Mouse (Mus musculus) heart, embryonic 11.5 days (tissue): ENCODE measurements around the gene Trim29. TPM values are rescaled to one million over a fixed set of nuclear protein-coding genes. Genes with fewer than 3 reads are reported as not detected.

Experiments used
- ATAC-seq: fragments of 200-750 bp; cut with Nextera tagmentation; replicated peaks from 2 replicates; pipeline ENCODE4 v1.8.0; 2017; ENCODE audit warnings: moderate library complexity; ENCODE audit not compliant: insufficient number of reproducible peaks, low FRiP score, low TSS enrichment
- H3K27ac ChIP-seq: fragments of 300-500 bp; sonication (generic); 2 replicates; pipeline ENCODE4 v1.5.1; 2014; ENCODE audit warnings: mild to moderate bottlenecking, low read depth, low read length
- H3K27me3 ChIP-seq: fragments of 300-500 bp; sonication (generic); 2 replicates; pipeline ENCODE4 v1.6.1; 2014; ENCODE audit warnings: mild to moderate bottlenecking, low read length, mixed read lengths; ENCODE audit not compliant: control insufficient read depth, insufficient read depth
- H3K36me3 ChIP-seq: fragments of 300-500 bp; sonication (generic); 2 replicates; pipeline ENCODE4 v1.6.1; 2014; ENCODE audit warnings: mild to moderate bottlenecking, low read length, moderate library complexity, mixed read lengths; ENCODE audit not compliant: control insufficient read depth, insufficient read depth
- H3K4me1 ChIP-seq: fragments of 300-500 bp; sonication (generic); 2 replicates; pipeline ENCODE4 v1.6.1; 2014; ENCODE audit warnings: low read length; ENCODE audit not compliant: control insufficient read depth, insufficient read depth
- H3K4me2 ChIP-seq: fragments of 300-500 bp; sonication (generic); 2 replicates; pipeline ENCODE4 v1.6.1; 2014; ENCODE audit warnings: mild to moderate bottlenecking, moderate library complexity
- H3K4me3 ChIP-seq: fragments of 300-500 bp; sonication (generic); 2 replicates; pipeline ENCODE4 v1.5.1; 2014; ENCODE audit warnings: low read depth, low read length
- H3K9ac ChIP-seq: fragments of 300-500 bp; sonication (generic); 2 replicates; pipeline ENCODE4 v1.6.1; 2014; ENCODE audit warnings: mild to moderate bottlenecking, low read depth, low read length, moderate library complexity
- H3K9me3 ChIP-seq: fragments of 300-500 bp; sonication (generic); replicated peaks from 2 replicates; pipeline ENCODE4 v1.6.1; 2016; ENCODE audit warnings: low read length; ENCODE audit not compliant: control insufficient read depth
- WGBS: fragments of 180-500 bp; shearing (Covaris S2); extraction: QIAGEN DNeasy Blood & Tissue Kit; methylation state at CpG from one replicate; pipeline ENCODE4 v1.1.7; 2014; ENCODE audit not compliant: insufficient replicate concordance; 5-methylcytosine and 5-hydroxymethylcytosine counted together
- polyA plus RNA-seq: library from polyadenylated mRNA; unstranded; fragments of >200 nt; fragmentation: Nextera tagmentation; extraction: Ambion mirVana; gene quantifications from 2 replicates; pipeline ENCODE4 v1.2.1, GENCODE M21; 2014

Trim29 gene
- polyA plus RNA-seq, 1 experiment from 2014 or later = 0.13 TPM

GRCm38 (mm10) chr9:43269166-43269565 is 41.5 kb upstream of the Trim29 start:
- Histone ChIP-seq H3K27ac (no peak overlapping the region), H3K4me1 (peaks cover under 1% of the 10 kb centered on the region; the same call in 1 of the 2 replicates), H3K4me2 (no peak overlapping the region), H3K9ac (no peak overlapping the region), H3K27me3 (peaks cover 27% of the 10 kb centered on the region), H3K36me3 (no peaks in the 10 kb centered on the region), H3K9me3 (no peaks in the 10 kb centered on the region), H3K4me3 (no peak overlapping the region)
- 18% methylated on average over 8 of the region's 8 CpGs for WGBS
- ATAC-seq = no peak

- Histone ChIP-seq H3K4me3 (peak overlapping the region; percentile 31), H3K9ac (peak overlapping the region; percentile 22; the same call in 1 of the 2 replicates), H3K9me3 (no peaks in the 10 kb centered on the region), H3K27ac (no peak overlapping the region), H3K4me2 (peak overlapping the region; percentile 58), H3K36me3 (no peaks in the 10 kb centered on the region), H3K4me1 (no peaks in the 10 kb centered on the region), H3K27me3 (peaks cover 30% of the 10 kb centered on the region)
- no peak for ATAC-seq
- WGBS = 2% methylated on average over 17 of the region's 17 CpGs
These were observed 39.9 kb upstream of the Trim29 start for GRCm38 (mm10) chr9:43270723-43271252.

GRCm38 (mm10) chr9:43271761-43272518 is 38.7 kb upstream of the Trim29 start:
- Histone ChIP-seq H3K4me3 (no peak overlapping the region), H3K4me1 (no peaks in the 10 kb centered on the region), H3K9me3 (no peaks in the 10 kb centered on the region), H3K27me3 (peaks cover 30% of the 10 kb centered on the region), H3K27ac (no peak overlapping the region), H3K9ac (no peak overlapping the region), H3K36me3 (no peaks in the 10 kb centered on the region), H3K4me2 (no peak overlapping the region)
- 47% methylated on average over 14 of the region's 14 CpGs for WGBS
- no peak for ATAC-seq

GRCm38 (mm10) chr9:43273735-43274134 is 36.9 kb upstream of the Trim29 start:
- no peak overlapping the region for H3K27ac ChIP-seq
- H3K9me3 ChIP-seq = no peaks in the 10 kb centered on the region
- H3K36me3 ChIP-seq = no peaks in the 10 kb centered on the region
- H3K27me3 ChIP-seq = peaks cover 30% of the 10 kb centered on the region
- no peak overlapping the region for H3K4me2 ChIP-seq
- no peak overlapping the region for H3K9ac ChIP-seq
- WGBS = 65% methylated on average over 9 of the region's 9 CpGs
- H3K4me1 ChIP-seq = no peaks in the 10 kb centered on the region
- ATAC-seq = no peak
- H3K4me3 ChIP-seq = no peak overlapping the region

- H3K27ac ChIP-seq = no peak overlapping the region
- no peak overlapping the region for H3K4me3 ChIP-seq
- WGBS = 7% methylated on average over 6 of the region's 6 CpGs
- H3K9ac ChIP-seq = no peak overlapping the region
- no peaks in the 10 kb centered on the region for H3K36me3 ChIP-seq
- ATAC-seq = peak; percentile 71
- H3K4me1 ChIP-seq = no peaks in the 10 kb centered on the region
- no peak overlapping the region for H3K4me2 ChIP-seq
- H3K27me3 ChIP-seq = peaks cover 21% of the 10 kb centered on the region
- H3K9me3 ChIP-seq = no peaks in the 10 kb centered on the region
These were observed 26.4 kb upstream of the Trim29 start for GRCm38 (mm10) chr9:43284284-43284683.

GRCm38 (mm10) chr9:43285281-43285680 is 25.4 kb upstream of the Trim29 start:
- H3K4me3 ChIP-seq = no peak overlapping the region
- WGBS = 84% methylated on average over 4 of the region's 4 CpGs
- H3K4me2 ChIP-seq = no peak overlapping the region
- ATAC-seq = no peak
- no peaks in the 10 kb centered on the region for H3K36me3 ChIP-seq
- H3K27ac ChIP-seq = no peak overlapping the region
- no peaks in the 10 kb centered on the region for H3K4me1 ChIP-seq
- H3K9me3 ChIP-seq = no peaks in the 10 kb centered on the region
- no peak overlapping the region for H3K9ac ChIP-seq
- peaks cover 18% of the 10 kb centered on the region for H3K27me3 ChIP-seq

- no peak for ATAC-seq
- H3K4me1 ChIP-seq = no peaks in the 10 kb centered on the region
- no peaks in the 10 kb centered on the region for H3K9me3 ChIP-seq
- peaks cover 18% of the 10 kb centered on the region for H3K27me3 ChIP-seq
- 1% methylated on average over 20 of the region's 20 CpGs for WGBS
- no peaks in the 10 kb centered on the region for H3K36me3 ChIP-seq
- peak overlapping the region; percentile 61; the same call in 1 of the 2 replicates for H3K9ac ChIP-seq
- no peak overlapping the region for H3K4me3 ChIP-seq
- peak overlapping the region; percentile 43 for H3K4me2 ChIP-seq
- no peak overlapping the region for H3K27ac ChIP-seq
These were observed 23.8 kb upstream of the Trim29 start for GRCm38 (mm10) chr9:43286870-43287269.

GRCm38 (mm10) chr9:43293058-43293457 is 17.6 kb upstream of the Trim29 start:
- no peaks in the 10 kb centered on the region for H3K4me1 ChIP-seq
- no peak overlapping the region for H3K9ac ChIP-seq
- H3K27me3 ChIP-seq = no peaks in the 10 kb centered on the region
- H3K4me3 ChIP-seq = no peak overlapping the region
- no peak overlapping the region for H3K27ac ChIP-seq
- ATAC-seq = no peak
- no peak overlapping the region for H3K4me2 ChIP-seq
- H3K9me3 ChIP-seq = no peaks in the 10 kb centered on the region
- WGBS = 81% methylated on average over 6 of the region's 6 CpGs
- H3K36me3 ChIP-seq = no peaks in the 10 kb centered on the region

GRCm38 (mm10) chr9:43300394-43300793 is 10.3 kb upstream of the Trim29 start:
- H3K4me3 ChIP-seq = no peak overlapping the region
- no peaks in the 10 kb centered on the region for H3K36me3 ChIP-seq
- no peak overlapping the region for H3K4me2 ChIP-seq
- 60% methylated on average over 10 of the region's 10 CpGs for WGBS
- H3K9ac ChIP-seq = no peak overlapping the region
- H3K4me1 ChIP-seq = no peaks in the 10 kb centered on the region
- H3K27ac ChIP-seq = no peak overlapping the region
- no peak for ATAC-seq
- H3K27me3 ChIP-seq = no peaks in the 10 kb centered on the region
- H3K9me3 ChIP-seq = no peaks in the 10 kb centered on the region
